Mouse (Mus musculus) hindbrain, postnatal 0 days (tissue): Measurements from ENCODE around the gene Chst4. TPM values are rescaled to one million over a fixed set of nuclear protein-coding genes. Genes with fewer than 3 reads are reported as not detected.
A peak's percentile ranks its signal among the peaks of the same experiment; 100 is the strongest.

Experiments used
- ATAC-seq: fragments of 200-750 bp; cut with Nextera tagmentation; 2 replicates; pipeline ENCODE4 v1.8.0; 2017; ENCODE audit warnings: mild to moderate bottlenecking, moderate TSS enrichment, moderate library complexity
- DNase-seq: peaks from one replicate; pipeline ENCODE4 v3.0.0-alpha.2; 2015; ENCODE audit warnings: low spot score
- H3K27ac ChIP-seq: fragments of 300-500 bp; sonication (generic); 2 replicates; pipeline ENCODE4 v1.5.1; 2014; ENCODE audit warnings: mild to moderate bottlenecking
- H3K27me3 ChIP-seq: fragments of 300-500 bp; sonication (generic); 2 replicates; pipeline ENCODE4 v1.6.1; 2014; ENCODE audit warnings: low read length, mixed read lengths; ENCODE audit not compliant: insufficient read depth
- H3K36me3 ChIP-seq: fragments of 300-500 bp; sonication (generic); 2 replicates; pipeline ENCODE4 v1.6.1; 2014; ENCODE audit warnings: low read length, mixed read lengths; ENCODE audit not compliant: insufficient read depth
- H3K4me1 ChIP-seq: fragments of 300-500 bp; sonication (generic); 2 replicates; pipeline ENCODE4 v1.6.1; 2014; ENCODE audit warnings: antibody characterized with exemption, low read length, mixed read lengths; ENCODE audit not compliant: insufficient read depth
- H3K4me2 ChIP-seq: fragments of 300-500 bp; sonication (generic); 2 replicates; pipeline ENCODE4 v1.6.1; 2014; ENCODE audit warnings: low read depth, mild to moderate bottlenecking, low read length, moderate library complexity, mixed read lengths
- H3K4me3 ChIP-seq: fragments of 300-500 bp; sonication (generic); 2 replicates; pipeline ENCODE4 v1.5.1; 2014; ENCODE audit warnings: low read length
- H3K9ac ChIP-seq: fragments of 300-500 bp; sonication (generic); replicated peaks from 2 replicates; pipeline ENCODE4 v1.6.1; 2014; ENCODE audit warnings: mild to moderate bottlenecking, low read length, moderate library complexity, mixed read lengths
- H3K9me3 ChIP-seq: fragments of 300-500 bp; sonication (generic); 2 replicates; pipeline ENCODE4 v1.6.1; 2016; ENCODE audit warnings: low read length, mixed read lengths
- CTCF ChIP-seq: IDR thresholded peaks from 2 replicates; pipeline ENCODE4 v1.5.1; 2016; ENCODE audit warnings: antibody characterized with exemption, control low read depth, low read depth
- WGBS: fragments of 180-500 bp; shearing (Covaris S2); extraction: QIAGEN DNeasy Blood & Tissue Kit; methylation state at CpG from one replicate; pipeline ENCODE4 v1.1.7; 2014; 5-methylcytosine and 5-hydroxymethylcytosine counted together
- polyA plus RNA-seq: library from polyadenylated mRNA; unstranded; fragments of >200 nt; fragmentation: Nextera tagmentation; extraction: Ambion mirVana; gene quantifications from 2 replicates; pipeline ENCODE4 v1.2.1, GENCODE M21; 2015
- total RNA-seq: library from RNA; depleted of rRNA; stranded (reverse); fragments of >200 nt; gene quantifications from 2 replicates; pipeline ENCODE4 v1.2.3, GENCODE M21; 2014

Chst4 gene
- total and polyA plus RNA-seq, 2 experiments from 2014 or later = not detected

DNA sequence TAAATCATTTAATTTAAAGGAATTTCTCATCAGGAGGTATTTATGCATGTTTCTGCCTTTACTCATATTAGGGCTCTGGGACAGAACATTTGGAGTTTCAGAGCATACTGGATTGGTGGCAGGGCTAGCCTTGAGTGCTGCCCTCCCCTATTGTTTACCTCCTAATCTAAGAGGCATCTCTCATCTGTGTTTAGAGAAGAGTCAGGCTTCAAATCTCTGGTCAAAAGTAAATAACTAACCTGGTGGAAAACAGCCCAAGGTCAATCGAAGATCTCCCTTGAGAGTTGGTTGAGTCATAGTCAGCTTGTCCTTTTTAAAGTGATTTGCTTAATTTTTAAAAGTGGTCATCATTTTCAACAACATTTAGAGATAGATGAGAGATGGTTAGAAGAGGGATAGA is 46.6 kb downstream of the Chst4 start:
- Histone ChIP-seq H3K36me3 (no peaks in the 10 kb centered on the region), H3K9me3 (no peaks in the 10 kb centered on the region), H3K27ac (no peak overlapping the region), H3K9ac (no peak overlapping the region), H3K4me2 (no peak overlapping the region), H3K4me1 (no peaks in the 10 kb centered on the region), H3K4me3 (no peak overlapping the region), H3K27me3 (no peaks in the 10 kb centered on the region)
- 83% methylated on average over 1 of the region's 1 CpGs for WGBS
- ATAC-seq (no peak), DNase-seq (no peak)
- no peak for TF ChIP-seq CTCF

DNA sequence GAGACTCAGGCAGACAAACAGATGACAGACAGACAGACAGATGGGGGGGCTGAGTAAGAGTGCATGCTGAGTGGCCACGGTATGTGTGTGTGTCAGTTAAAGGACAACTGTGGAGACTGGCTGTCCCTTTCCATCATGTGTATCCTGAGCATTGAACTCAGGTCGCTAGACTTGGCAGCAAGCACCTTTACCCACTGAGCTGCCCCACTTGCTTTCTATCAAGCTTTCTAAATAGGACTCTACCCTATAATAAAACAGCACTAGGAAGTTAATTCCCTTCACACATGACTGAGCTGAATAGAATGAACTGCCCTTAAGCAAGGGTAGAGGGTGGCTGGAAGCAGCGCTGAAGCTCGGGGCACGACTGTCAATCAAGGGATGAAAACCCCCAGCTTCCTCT is 47.4 kb downstream of the Chst4 start:
- DNase-seq (no peak), ATAC-seq (no peak)
- Histone ChIP-seq H3K27me3 (no peaks in the 10 kb centered on the region), H3K9ac (no peak overlapping the region), H3K36me3 (no peaks in the 10 kb centered on the region), H3K4me3 (no peak overlapping the region), H3K27ac (no peak overlapping the region), H3K9me3 (no peaks in the 10 kb centered on the region), H3K4me2 (no peak overlapping the region), H3K4me1 (no peaks in the 10 kb centered on the region)
- TF ChIP-seq CTCF = no peak
- WGBS = 49% methylated on average over 5 of the region's 5 CpGs

DNA sequence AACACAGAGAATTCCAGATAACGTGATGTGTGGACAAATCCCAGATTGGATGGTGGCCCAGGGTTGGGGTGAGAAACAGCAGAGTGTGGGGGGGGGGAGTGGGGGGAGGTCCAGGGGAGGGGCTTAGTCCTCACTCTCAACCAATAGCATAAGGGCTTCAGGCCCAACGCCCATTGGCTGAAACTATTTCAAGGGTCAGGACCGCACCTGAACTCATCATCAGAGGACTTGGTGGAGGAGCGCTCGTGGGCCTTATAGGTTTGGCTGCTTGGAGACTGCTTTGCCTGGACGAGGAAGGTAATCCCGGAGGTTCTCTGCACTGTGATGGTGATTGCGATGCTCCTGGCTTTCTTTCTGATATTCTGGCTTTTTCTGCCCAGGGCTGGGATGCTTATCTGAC is 49.3 kb downstream of the Chst4 start, which contains the start of gene Tat:
Tat (plus strand) TSS at position 214 of the 400 bp plus-strand sequence.
- no peak for ATAC-seq
- Histone ChIP-seq H3K9me3 (no peaks in the 10 kb centered on the region), H3K4me1 (no peaks in the 10 kb centered on the region), H3K4me2 (no peak within 1 kb of the TSS), H3K27me3 (no peaks in the 10 kb centered on the region), H3K4me3 (no peak within 1 kb of the TSS), H3K27ac (no peak within 1 kb of the TSS), H3K36me3 (no peaks in the 10 kb centered on the region), H3K9ac (no peak within 1 kb of the TSS)
- TF ChIP-seq CTCF = no peak
- DNase-seq = no peak
- 83% methylated on average over 8 of the region's 8 CpGs for WGBS

DNA sequence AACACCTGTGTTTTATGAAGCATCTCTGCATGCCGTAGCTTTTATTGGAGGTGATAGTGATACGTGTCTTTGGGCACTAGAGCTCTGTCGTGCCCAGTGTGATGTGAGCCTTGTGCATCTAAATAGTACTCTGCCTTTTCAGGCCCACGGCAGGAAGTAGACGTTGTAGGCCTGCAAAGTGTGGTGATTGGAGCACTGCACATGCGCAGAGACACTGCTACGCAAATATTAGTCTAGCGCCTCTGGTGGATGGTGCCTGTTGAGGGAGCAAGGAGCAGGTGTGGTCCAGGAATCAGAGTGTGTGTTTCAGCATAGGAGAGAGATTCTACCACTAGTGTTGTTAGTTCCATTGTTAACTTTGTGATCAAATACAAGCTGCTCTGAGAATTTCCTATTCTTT is 50.4 kb downstream of the Chst4 start:
- H3K27me3 ChIP-seq = no peaks in the 10 kb centered on the region
- TF ChIP-seq CTCF = no peak
- no peak overlapping the region for H3K27ac ChIP-seq
- ATAC-seq (no peak), DNase-seq (no peak)
- H3K4me2 ChIP-seq = no peak overlapping the region
- no peaks in the 10 kb centered on the region for H3K36me3 ChIP-seq
- 94% methylated on average over 8 of the region's 8 CpGs for WGBS
- H3K4me1 ChIP-seq = no peaks in the 10 kb centered on the region; the same call in 1 of the 2 replicates
- no peak overlapping the region for H3K9ac ChIP-seq
- H3K4me3 ChIP-seq = no peak overlapping the region
- no peaks in the 10 kb centered on the region for H3K9me3 ChIP-seq

DNA sequence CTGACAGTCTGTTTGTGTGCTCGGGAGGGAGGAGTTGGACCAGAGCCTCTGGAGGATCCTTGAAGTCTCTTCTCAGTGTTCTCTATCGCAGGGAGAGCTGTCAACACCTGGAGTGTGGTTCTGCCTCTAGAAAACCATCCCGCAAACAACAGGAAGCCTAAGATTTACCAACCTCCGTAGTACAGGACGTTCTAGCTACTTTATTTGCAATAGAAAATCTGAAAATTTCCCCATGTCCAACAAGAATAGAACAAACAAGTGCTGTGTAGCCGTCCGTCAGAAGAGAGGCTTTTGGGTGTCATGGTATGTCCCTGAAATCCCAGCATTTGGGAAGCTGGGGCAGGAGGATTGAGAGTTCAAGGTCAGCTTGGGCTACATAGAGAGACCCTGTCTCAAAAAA is 51.8 kb downstream of the Chst4 start:
- no peaks in the 10 kb centered on the region for H3K9me3 ChIP-seq
- no peak overlapping the region for H3K4me2 ChIP-seq
- no peak for DNase-seq
- 83% methylated on average over 7 of the region's 7 CpGs for WGBS
- no peaks in the 10 kb centered on the region for H3K27me3 ChIP-seq
- no peak overlapping the region for H3K27ac ChIP-seq
- no peak overlapping the region for H3K9ac ChIP-seq
- no peaks in the 10 kb centered on the region for H3K36me3 ChIP-seq
- no peaks in the 10 kb centered on the region; the same call in 1 of the 2 replicates for H3K4me1 ChIP-seq
- ATAC-seq = no peak
- no peak for TF ChIP-seq CTCF
- H3K4me3 ChIP-seq = no peak overlapping the region

DNA sequence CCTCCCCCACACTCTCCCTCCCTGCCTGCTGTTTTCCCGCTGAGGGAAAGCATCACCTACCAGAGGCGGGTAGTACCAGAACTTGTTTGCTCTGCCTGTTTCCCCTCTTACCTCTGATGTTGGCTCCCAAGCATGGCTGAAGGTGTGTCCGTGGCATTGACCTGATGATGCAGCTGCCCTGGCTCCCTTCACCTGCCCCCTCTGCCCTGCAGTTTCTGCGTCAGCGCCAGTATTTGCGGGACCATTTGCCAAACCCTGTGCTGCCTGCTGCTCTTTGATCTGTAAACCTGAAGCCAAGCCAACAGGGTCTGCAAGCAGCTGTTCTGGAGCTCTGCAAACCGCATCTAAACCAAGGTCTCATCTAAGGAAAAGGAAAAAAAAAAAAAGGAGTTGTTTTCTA is 53.2 kb downstream of the Chst4 start:
- no peak overlapping the region for H3K27ac ChIP-seq
- H3K9me3 ChIP-seq = no peaks in the 10 kb centered on the region
- no peaks in the 10 kb centered on the region for H3K36me3 ChIP-seq
- no peaks in the 10 kb centered on the region for H3K27me3 ChIP-seq
- no peak for TF ChIP-seq CTCF
- H3K9ac ChIP-seq = no peak overlapping the region
- H3K4me2 ChIP-seq = no peak overlapping the region
- peak; percentile 48 for DNase-seq
- H3K4me1 ChIP-seq = no peaks in the 10 kb centered on the region; the same call in 1 of the 2 replicates
- no peak for ATAC-seq
- WGBS = 43% methylated on average over 7 of the region's 7 CpGs
- H3K4me3 ChIP-seq = no peak overlapping the region

DNA sequence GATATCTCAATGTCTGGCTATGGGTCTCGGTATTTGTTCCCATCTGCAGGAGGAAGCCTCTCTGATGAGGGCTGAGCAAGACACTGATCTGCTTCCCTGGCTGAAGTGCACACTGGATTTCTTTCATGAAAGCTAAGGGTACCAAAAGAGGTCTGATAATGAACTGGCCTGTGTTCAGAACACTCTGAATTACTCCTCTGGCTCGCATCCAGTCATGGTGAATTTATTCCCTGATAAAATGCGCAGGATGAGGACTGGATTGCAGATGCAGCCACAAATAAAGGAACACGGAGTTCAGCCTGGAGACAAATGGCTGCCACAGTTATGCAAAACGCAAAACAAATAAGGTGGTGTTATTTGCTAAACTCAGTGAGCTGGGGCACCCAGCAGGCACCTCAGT is 55.6 kb downstream of the Chst4 start:
- no peaks in the 10 kb centered on the region for H3K36me3 ChIP-seq
- 0 out of 2 replicates have a peak overlapping the region, but pooled peaks have one; percentile 21 for H3K9ac ChIP-seq
- no peaks in the 10 kb centered on the region for H3K9me3 ChIP-seq
- no peak overlapping the region for H3K4me2 ChIP-seq
- peak overlapping the region; percentile 69; the same call in 1 of the 2 replicates for H3K27ac ChIP-seq
- no peaks in the 10 kb centered on the region for H3K27me3 ChIP-seq
- TF ChIP-seq CTCF = no peak
- no peak overlapping the region for H3K4me3 ChIP-seq
- DNase-seq (peak; percentile 62), ATAC-seq (0 out of 2 replicates have a peak, but pooled peaks have one; percentile 29)
- 12% methylated on average over 5 of the region's 5 CpGs for WGBS
- no peaks in the 10 kb centered on the region; the same call in 1 of the 2 replicates for H3K4me1 ChIP-seq
